Mouse (Mus musculus) stomach, embryonic 14.5 days (tissue): ENCODE measurements around the gene Fermt3. TPM values are rescaled to one million over a fixed set of nuclear protein-coding genes. Genes with fewer than 3 reads are reported as not detected.
A peak's percentile ranks its signal among the peaks of the same experiment; 100 is the strongest.
"Not testable (repeated sequence)": the region's sequence is repeated elsewhere in the genome, so short reads cannot be mapped to it uniquely, and the experiment has no call there.

Source experiments
- ATAC-seq: fragments of 200-750 bp; cut with Nextera tagmentation; 2 replicates; pipeline ENCODE4 v1.8.0; 2017; ENCODE audit warnings: low read depth, moderate TSS enrichment; ENCODE audit not compliant: insufficient number of reproducible peaks, insufficient read depth, low FRiP score
- H3K27ac ChIP-seq: fragments of 300-500 bp; sonication (generic); 2 replicates; pipeline ENCODE4 v1.5.1; 2014; ENCODE audit warnings: mild to moderate bottlenecking, low read length, moderate library complexity, mixed read lengths
- H3K27me3 ChIP-seq: fragments of 300-500 bp; sonication (generic); 2 replicates; pipeline ENCODE4 v1.6.1; 2014; ENCODE audit warnings: low read length, control low read depth, mixed read lengths; ENCODE audit not compliant: control insufficient read depth, insufficient read depth
- H3K36me3 ChIP-seq: fragments of 300-500 bp; sonication (generic); 2 replicates; pipeline ENCODE4 v1.6.1; 2014; ENCODE audit warnings: mild to moderate bottlenecking, control low read depth, low read length, moderate library complexity, mixed read lengths; ENCODE audit not compliant: control insufficient read depth, insufficient read depth
- H3K4me1 ChIP-seq: fragments of 300-500 bp; sonication (generic); 2 replicates; pipeline ENCODE4 v1.6.1; 2014; ENCODE audit warnings: low read length, control low read depth, mixed read lengths; ENCODE audit not compliant: control insufficient read depth, insufficient read depth
- H3K4me2 ChIP-seq: fragments of 300-500 bp; sonication (generic); replicated peaks from 2 replicates; pipeline ENCODE4 v1.6.1; 2014; ENCODE audit warnings: low read depth, low read length, control low read depth
- H3K4me3 ChIP-seq: fragments of 300-500 bp; sonication (generic); 2 replicates; pipeline ENCODE4 v1.5.1; 2014; ENCODE audit warnings: low read depth, low read length, control low read depth
- H3K9ac ChIP-seq: fragments of 300-500 bp; sonication (generic); replicated peaks from 2 replicates; pipeline ENCODE4 v1.6.1; 2014; ENCODE audit warnings: low read depth, mild to moderate bottlenecking, control low read depth, low read length, moderate library complexity, mixed read lengths
- H3K9me3 ChIP-seq: fragments of 300-500 bp; sonication (generic); 2 replicates; pipeline ENCODE4 v1.6.1; 2016; ENCODE audit warnings: low read depth, low read length, control low read depth; ENCODE audit not compliant: control insufficient read depth
- WGBS: fragments of 180-500 bp; shearing (Covaris S2); extraction: QIAGEN DNeasy Blood & Tissue Kit; methylation state at CpG from one replicate; pipeline ENCODE4 v1.1.7; 2014; 5-methylcytosine and 5-hydroxymethylcytosine counted together
- polyA plus RNA-seq: library from polyadenylated mRNA; unstranded; fragments of >200 nt; fragmentation: Nextera tagmentation; extraction: Ambion mirVana; gene quantifications from 2 replicates; pipeline ENCODE4 v1.2.1, GENCODE M21; 2014

Gene Fermt3
- polyA plus RNA-seq, 1 experiment from 2014 or later = 8.2 TPM

GRCm38 (mm10) chr19:6996006-6996405, 23.3 kb downstream of the Fermt3 start, which contains the start of the genes Nudt22 and Trpt1:
Gene Nudt22 (minus strand): TSS chr19:6996117.
Gene Trpt1 (plus strand): TSS chr19:6996131.
- Histone ChIP-seq H3K4me1 (peaks cover 24% of the 10 kb centered on the region), H3K9me3 (no peaks in the 10 kb centered on the region), H3K27me3 (no peaks in the 10 kb centered on the region), H3K4me2 (peak within 1 kb of the TSS; percentile 86), H3K27ac (peak within 1 kb of the TSS; percentile 40; the same call in 1 of the 2 replicates), H3K9ac (peak within 1 kb of the TSS; percentile 73), H3K36me3 (no peaks in the 10 kb centered on the region; the same call in 1 of the 2 replicates), H3K4me3 (peak within 1 kb of the TSS; percentile 57)
- peak; percentile 66; the same call in 1 of the 2 replicates for ATAC-seq
- under 1% methylated on average over 24 of the region's 24 CpGs for WGBS

GRCm38 (mm10) chr19:6995255-6995991, 23.8 kb downstream of the Fermt3 start:
- Histone ChIP-seq H3K4me3 (peak overlapping the region; percentile 57), H3K9me3 (no peaks in the 10 kb centered on the region), H3K9ac (peak overlapping the region; percentile 42), H3K36me3 (no peaks in the 10 kb centered on the region; the same call in 1 of the 2 replicates), H3K27ac (no peak overlapping the region; the same call in 1 of the 2 replicates), H3K4me1 (peaks cover 24% of the 10 kb centered on the region), H3K4me2 (peak overlapping the region; percentile 86), H3K27me3 (no peaks in the 10 kb centered on the region)
- 47% methylated on average over 21 of the region's 21 CpGs for WGBS
- no peak for ATAC-seq

GRCm38 (mm10) chr19:6994489-6994888, 24.8 kb downstream of the Fermt3 start:
- Histone ChIP-seq H3K27ac (no peak overlapping the region), H3K4me2 (no peak overlapping the region), H3K36me3 (no peaks in the 10 kb centered on the region), H3K4me3 (no peak overlapping the region), H3K9ac (0 out of 2 replicates have a peak overlapping the region, but pooled peaks have one; percentile 42), H3K4me1 (peaks cover 24% of the 10 kb centered on the region), H3K27me3 (no peaks in the 10 kb centered on the region), H3K9me3 (no peaks in the 10 kb centered on the region)
- ATAC-seq = no peak
- WGBS = 82% methylated on average over 8 of the region's 8 CpGs

- no peaks in the 10 kb centered on the region for H3K27me3 ChIP-seq
- H3K4me1 ChIP-seq = peaks cover 24% of the 10 kb centered on the region
- no peaks in the 10 kb centered on the region for H3K9me3 ChIP-seq
- WGBS = 77% methylated on average over 8 of the region's 8 CpGs
- no peaks in the 10 kb centered on the region for H3K36me3 ChIP-seq
- H3K4me3 ChIP-seq = no peak overlapping the region
- no peak overlapping the region for H3K4me2 ChIP-seq
- no peak for ATAC-seq
- no peak overlapping the region for H3K27ac ChIP-seq
- no peak overlapping the region for H3K9ac ChIP-seq
Measured at GRCm38 (mm10) chr19:6994002-6994401, 25.3 kb downstream of the Fermt3 start.

GRCm38 (mm10) chr19:6993011-6993770, 26.1 kb downstream of the Fermt3 start:
- H3K36me3 ChIP-seq = no peaks in the 10 kb centered on the region
- peaks cover 25% of the 10 kb centered on the region for H3K4me1 ChIP-seq
- H3K27ac ChIP-seq = no peak overlapping the region
- peak overlapping the region; percentile 40 for H3K9ac ChIP-seq
- H3K9me3 ChIP-seq = no peaks in the 10 kb centered on the region
- peak overlapping the region; percentile 48 for H3K4me3 ChIP-seq
- peak overlapping the region; percentile 92 for H3K4me2 ChIP-seq
- no peak for ATAC-seq
- no peaks in the 10 kb centered on the region for H3K27me3 ChIP-seq
- 57% methylated on average over 14 of the region's 14 CpGs for WGBS

GRCm38 (mm10) chr19:6992011-6992858, 27.0 kb downstream of the Fermt3 start, which contains the start of gene Dnajc4:
Gene Dnajc4 (minus strand): TSS chr19:6992572.
- H3K4me1 ChIP-seq = peaks cover 29% of the 10 kb centered on the region
- peak within 1 kb of the TSS; percentile 92 for H3K4me2 ChIP-seq
- no peaks in the 10 kb centered on the region for H3K27me3 ChIP-seq
- H3K9me3 ChIP-seq = no peaks in the 10 kb centered on the region
- no peaks in the 10 kb centered on the region for H3K36me3 ChIP-seq
- H3K9ac ChIP-seq = peak within 1 kb of the TSS; percentile 60
- H3K27ac ChIP-seq = peak within 1 kb of the TSS; percentile 36; the same call in 1 of the 2 replicates
- H3K4me3 ChIP-seq = peak within 1 kb of the TSS; percentile 48
- peak; percentile 94 for ATAC-seq
- WGBS = under 1% methylated on average over 37 of the region's 37 CpGs

- H3K36me3 ChIP-seq, H3K4me2 ChIP-seq, ATAC-seq, H3K27me3 ChIP-seq, H3K27ac ChIP-seq, H3K4me3 ChIP-seq, H3K9me3 ChIP-seq, H3K9ac ChIP-seq: not testable (repeated sequence)
- H3K4me1 ChIP-seq = peaks cover 30% of the 10 kb centered on the region
- WGBS = 90% methylated on average over 6 of the region's 6 CpGs
Measured at GRCm38 (mm10) chr19:6991166-6991565, 28.1 kb downstream of the Fermt3 start.

GRCm38 (mm10) chr19:6990712-6991111, 28.6 kb downstream of the Fermt3 start:
- ATAC-seq = no peak

More at GRCm38 (mm10) chr19:6990712-6991111, 28.6 kb downstream of the Fermt3 start:
- H3K4me2 ChIP-seq = no peak overlapping the region
- peaks cover 32% of the 10 kb centered on the region for H3K4me1 ChIP-seq
- H3K4me3 ChIP-seq = no peak overlapping the region
- no peaks in the 10 kb centered on the region for H3K27me3 ChIP-seq
- H3K27ac ChIP-seq = no peak overlapping the region
- H3K9me3 ChIP-seq = no peaks in the 10 kb centered on the region
- H3K36me3 ChIP-seq = no peaks in the 10 kb centered on the region
- 86% methylated on average over 6 of the region's 6 CpGs for WGBS
- H3K9ac ChIP-seq = no peak overlapping the region
